Mouse (Mus musculus) embryo, embryonic 10 days (tissue): ENCODE measurements around the gene Hist1h4n.
"Not testable (repeated sequence)": the region's sequence is repeated elsewhere in the genome, so short reads cannot be mapped to it uniquely, and the experiment has no call there.

Experiments
- DNase-seq: peaks from one replicate; pipeline ENCODE4 v3.0.0-alpha.2; 2015; ENCODE audit warnings: low spot score

Gene Hist1h4n

GRCm38 (mm10) chr13:21831418-21832394 lies at the start of gene Hist1h4n:
Hist1h4n (minus strand) TSS chr13:21832196.
- DNase-seq = not testable (repeated sequence)

- DNase-seq = no peak
Observed at GRCm38 (mm10) chr13:21880735-21881134, 48.7 kb upstream of the Hist1h4n start.

- DNase-seq = not testable (repeated sequence)
Observed at GRCm38 (mm10) chr13:21865503-21865902, 33.5 kb upstream of the Hist1h4n start.

GRCm38 (mm10) chr13:21861608-21862007 lies 29.6 kb upstream of the Hist1h4n start:
- DNase-seq = peak; percentile 76

GRCm38 (mm10) chr13:21855698-21856162 lies 23.7 kb upstream of the Hist1h4n start:
- DNase-seq = peak; percentile 65

GRCm38 (mm10) chr13:21855146-21855545 lies 23.1 kb upstream of the Hist1h4n start:
- peak; percentile 85 for DNase-seq

- no peak for DNase-seq
Observed at GRCm38 (mm10) chr13:21852215-21852945, 20.4 kb upstream of the Hist1h4n start.

- not testable (repeated sequence) for DNase-seq
Observed at GRCm38 (mm10) chr13:21850696-21851095, 18.7 kb upstream of the Hist1h4n start.

- DNase-seq = peak; percentile 78
Observed at GRCm38 (mm10) chr13:21847883-21848282, 15.9 kb upstream of the Hist1h4n start.

GRCm38 (mm10) chr13:21846356-21846755 lies 14.4 kb upstream of the Hist1h4n start:
- not testable (repeated sequence) for DNase-seq

GRCm38 (mm10) chr13:21840508-21840907 lies 8.5 kb upstream of the Hist1h4n start:
- DNase-seq = not testable (repeated sequence)

GRCm38 (mm10) chr13:21833461-21833860 lies 1.5 kb upstream of the Hist1h4n start, which contains the start of the genes Hist1h2ap and Hist1h2br:
Hist1h2ap (minus strand) TSS chr13:21833507.
Hist1h2br (plus strand) TSS chr13:21833743.
- not testable (repeated sequence) for DNase-seq

- DNase-seq = peak; percentile 10
Observed at GRCm38 (mm10) chr13:21830344-21830743, 1.7 kb downstream of the Hist1h4n start.

GRCm38 (mm10) chr13:21828511-21828910 lies 3.5 kb downstream of the Hist1h4n start:
- no peak for DNase-seq

- DNase-seq = not testable (repeated sequence)
Observed at GRCm38 (mm10) chr13:21820082-21820890, 11.7 kb downstream of the Hist1h4n start.

GRCm38 (mm10) chr13:21812092-21812491 lies 19.9 kb downstream of the Hist1h4n start:
- DNase-seq = not testable (repeated sequence)

GRCm38 (mm10) chr13:21811539-21811938 lies 20.5 kb downstream of the Hist1h4n start, which contains the start of gene Hist1h4m:
Hist1h4m (plus strand) TSS chr13:21811746.
- DNase-seq = not testable (repeated sequence)

GRCm38 (mm10) chr13:21811074-21811473 lies 20.9 kb downstream of the Hist1h4n start:
- DNase-seq = not testable (repeated sequence)

- DNase-seq = not testable (repeated sequence)
Observed at GRCm38 (mm10) chr13:21810073-21810472, 21.9 kb downstream of the Hist1h4n start, which contains the start of the genes Hist1h2bq and Hist1h2ao. Hist1h2bq (minus strand) TSS chr13:21810197. Hist1h2ao (plus strand) TSS chr13:21810465.

GRCm38 (mm10) chr13:21803058-21803457 lies 28.9 kb downstream of the Hist1h4n start:
- not testable (repeated sequence) for DNase-seq

GRCm38 (mm10) chr13:21797163-21797562 lies 34.8 kb downstream of the Hist1h4n start:
- DNase-seq = not testable (repeated sequence)
